Mouse (Mus musculus) olfactory bulb, adult 2 months (tissue): ENCODE measurements at regions not wholly inside any gene's neighbourhood (a gene's known extent, or its start where the extent isn't known, plus 50 kb on each side); places are given as distances from the start of the nearest gene placed in this dataset.

ENCODE experiments used
- H3K27ac ChIP-seq: fragments of 200-500 bp; 2 replicates; pipeline ENCODE4 v1.5.1; 2012; ENCODE audit warnings: low read depth, low read length; ENCODE audit not compliant: insufficient read depth
- H3K4me1 ChIP-seq: fragments of 200-500 bp; 2 replicates; pipeline ENCODE4 v1.6.1; 2012; ENCODE audit warnings: low read length; ENCODE audit not compliant: control insufficient read depth, insufficient read depth
- H3K4me3 ChIP-seq: fragments of 200-500 bp; 2 replicates; pipeline ENCODE4 v1.5.1; 2012; ENCODE audit warnings: mild to moderate bottlenecking, low read depth, low read length, moderate library complexity; ENCODE audit not compliant: insufficient read depth
- CTCF ChIP-seq: fragments of 200-500 bp; IDR thresholded peaks from 2 replicates; pipeline ENCODE4 v1.5.1; 2012; ENCODE audit warnings: low read depth, mild to moderate bottlenecking, low read length, moderate library complexity; ENCODE audit not compliant: insufficient read depth
- POLR2A ChIP-seq: fragments of 200-500 bp; IDR thresholded peaks from 2 replicates; pipeline ENCODE4 v1.6.1; 2012; ENCODE audit warnings: mild to moderate bottlenecking, low read depth, low read length, moderate library complexity; ENCODE audit not compliant: insufficient read depth
- WGBS: fragments of 180-500 bp; shearing (Covaris S2); methylation state at CpG from one replicate; pipeline ENCODE4 v1.1.7; 2018; 5-methylcytosine and 5-hydroxymethylcytosine counted together

DNA sequence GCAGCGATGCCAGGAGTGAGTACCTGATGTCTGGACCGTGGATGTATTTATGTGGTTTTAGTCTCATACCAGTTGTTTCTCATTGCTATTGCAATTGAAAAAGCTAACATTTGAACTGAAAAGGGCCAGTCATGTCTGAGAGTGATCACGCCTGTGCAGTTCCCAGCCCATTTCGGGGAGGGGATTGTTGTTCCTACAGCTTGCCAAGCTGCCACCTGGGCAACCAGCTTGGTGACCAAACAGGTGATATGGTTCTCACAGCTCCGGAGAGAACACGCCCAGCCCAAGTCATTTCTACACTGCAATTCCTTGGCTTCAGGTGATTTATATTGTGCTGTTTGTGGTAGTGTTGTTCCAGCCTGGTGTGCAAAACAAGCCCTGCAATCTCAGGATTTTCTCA lies 194.2 kb upstream of the Cited2 start:
- TF ChIP-seq POLR2A = no peak
- TF ChIP-seq CTCF = no peak
- no peak overlapping the region for H3K27ac ChIP-seq
- 87% methylated on average over 6 of the region's 6 CpGs for WGBS

DNA sequence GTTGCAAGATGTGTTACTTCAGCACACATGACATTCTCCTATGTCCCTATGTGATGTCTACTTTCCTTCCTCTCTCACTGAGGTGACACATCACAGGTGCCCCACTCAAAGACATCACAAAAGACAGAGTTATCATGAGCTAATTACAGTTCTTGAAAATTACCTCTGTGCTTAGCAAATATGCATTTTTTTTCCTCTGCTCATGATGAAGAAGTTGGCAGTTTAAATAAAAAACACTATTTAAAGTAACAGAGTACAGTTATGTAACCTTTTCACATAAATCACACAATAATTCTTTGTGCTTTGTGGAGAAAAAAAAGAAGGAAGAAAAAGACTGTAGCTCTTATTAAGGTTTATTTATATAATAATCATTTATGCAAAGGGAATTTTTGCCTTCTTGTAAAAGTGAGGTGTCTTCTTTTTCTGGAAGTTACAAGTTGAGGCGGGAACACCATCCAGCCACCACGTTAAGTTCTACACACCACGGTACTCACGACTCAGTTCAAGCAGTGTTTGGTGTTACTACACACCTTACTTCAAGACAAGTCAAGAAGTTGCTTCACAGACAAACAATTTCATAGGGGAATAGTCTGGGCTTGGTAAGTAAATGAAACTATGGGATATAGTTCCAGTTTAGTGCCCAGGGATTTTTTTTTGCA lies 193.0 kb upstream of the Cited2 start:
- WGBS = 75% methylated on average over 4 of the region's 4 CpGs
- Histone ChIP-seq H3K4me1 (peaks cover 2% of the 10 kb centered on the region; the same call in 1 of the 2 replicates), H3K4me3 (no peak overlapping the region), H3K27ac (no peak overlapping the region)
- TF ChIP-seq POLR2A = no peak
- TF ChIP-seq CTCF = no peak

More for the DNA sequence above, 194.2 kb upstream of the Cited2 start:
- Histone ChIP-seq H3K4me3 (no peak overlapping the region), H3K4me1 (peaks cover 2% of the 10 kb centered on the region; the same call in 1 of the 2 replicates)

DNA sequence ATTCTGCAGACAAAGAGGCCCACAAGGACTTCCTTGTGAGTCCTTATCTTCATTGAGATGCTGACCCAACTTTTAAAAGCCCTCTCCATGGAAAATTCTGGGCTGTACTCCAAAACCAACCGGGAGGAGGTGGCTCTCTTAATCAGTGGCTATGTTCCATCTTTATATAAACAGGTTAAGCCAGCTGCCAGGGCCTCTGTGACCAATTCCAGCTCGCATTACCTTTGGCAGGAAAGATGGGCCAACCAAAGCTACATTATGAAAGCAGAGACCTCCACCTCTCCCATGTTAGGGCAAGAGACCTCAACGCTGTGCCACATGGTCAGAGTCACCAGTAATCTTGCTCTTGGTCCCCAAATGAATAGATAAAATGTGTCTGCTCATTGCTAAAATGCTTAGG lies 192.0 kb upstream of the Cited2 start:
- WGBS = 61% methylated on average over 3 of the region's 3 CpGs
- H3K4me3 ChIP-seq = no peak overlapping the region
- H3K27ac ChIP-seq = no peak overlapping the region
- TF ChIP-seq POLR2A = no peak
- TF ChIP-seq CTCF = no peak
- peaks cover 2% of the 10 kb centered on the region; the same call in 1 of the 2 replicates for H3K4me1 ChIP-seq

GRCm38 (mm10) chr10:17538944-17539533 lies 184.0 kb upstream of the Cited2 start:
- Histone ChIP-seq H3K4me3 (no peak overlapping the region), H3K27ac (no peak overlapping the region), H3K4me1 (no peaks in the 10 kb centered on the region)
- WGBS = 76% methylated on average over 6 of the region's 6 CpGs
- TF ChIP-seq CTCF (no peak), POLR2A (no peak)

GRCm38 (mm10) chr10:17540404-17541375 lies 182.3 kb upstream of the Cited2 start:
- no peak overlapping the region for H3K4me3 ChIP-seq
- 72% methylated on average over 6 of the region's 6 CpGs for WGBS
- no peak overlapping the region for H3K27ac ChIP-seq
- TF ChIP-seq POLR2A = no peak
- no peak for TF ChIP-seq CTCF
- H3K4me1 ChIP-seq = no peaks in the 10 kb centered on the region

GRCm38 (mm10) chr10:17542104-17542846 lies 180.7 kb upstream of the Cited2 start:
- WGBS = 80% methylated on average over 8 of the region's 8 CpGs
- no peaks in the 10 kb centered on the region for H3K4me1 ChIP-seq
- TF ChIP-seq CTCF = no peak
- TF ChIP-seq POLR2A = no peak
- no peak overlapping the region for H3K4me3 ChIP-seq
- no peak overlapping the region for H3K27ac ChIP-seq

- 71% methylated on average over 5 of the region's 5 CpGs for WGBS
- Histone ChIP-seq H3K4me1 (no peaks in the 10 kb centered on the region), H3K4me3 (no peak overlapping the region), H3K27ac (no peak overlapping the region)
- no peak for TF ChIP-seq POLR2A
- no peak for TF ChIP-seq CTCF
These were observed 180.1 kb upstream of the Cited2 start for GRCm38 (mm10) chr10:17542847-17543421.

DNA sequence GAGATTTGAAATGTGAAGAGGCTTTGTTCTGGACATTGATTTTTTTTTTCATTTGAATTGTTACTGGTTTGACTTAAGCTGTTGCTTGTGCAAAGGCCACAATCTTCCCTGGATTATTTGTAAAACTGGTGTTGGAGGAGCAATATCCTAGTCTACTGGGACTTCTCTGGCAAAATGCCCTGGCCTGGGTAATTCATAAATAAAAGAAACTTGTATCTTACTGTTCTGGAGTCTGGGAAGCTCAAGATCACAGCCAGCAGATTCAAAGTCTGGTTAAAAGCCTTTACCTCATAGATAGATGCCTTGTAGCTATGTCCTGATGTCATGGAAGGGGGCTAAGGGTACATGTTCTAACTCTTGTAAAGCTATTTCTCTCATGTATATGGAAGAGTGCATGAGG lies 177.7 kb upstream of the Cited2 start:
- Histone ChIP-seq H3K27ac (no peak overlapping the region), H3K4me3 (no peak overlapping the region), H3K4me1 (no peaks in the 10 kb centered on the region)
- no peak for TF ChIP-seq POLR2A
- TF ChIP-seq CTCF = no peak
